Mouse (Mus musculus) liver, embryonic 11.5 days (tissue): ENCODE data around the gene Tbx2. TPM values are rescaled to one million over a fixed set of nuclear protein-coding genes. Genes with fewer than 3 reads are reported as not detected.
A peak's percentile ranks its signal among the peaks of the same experiment; 100 is the strongest.

Experiments
- ATAC-seq: fragments of 200-750 bp; cut with Nextera tagmentation; replicated peaks from 2 replicates; pipeline ENCODE4 v1.8.0; 2017; ENCODE audit warnings: moderate number of reproducible peaks, mild to moderate bottlenecking, moderate TSS enrichment, moderate library complexity; ENCODE audit not compliant: low FRiP score
- DNase-seq: peaks from one replicate; pipeline ENCODE4 v3.0.0-alpha.2; 2017; ENCODE audit warnings: low spot score
- H3K27ac ChIP-seq: fragments of 300-500 bp; sonication (generic); 2 replicates; pipeline ENCODE4 v1.5.1; 2014; ENCODE audit warnings: mild to moderate bottlenecking, low read depth, low read length, control low read depth
- H3K27me3 ChIP-seq: fragments of 300-500 bp; sonication (generic); replicated peaks from 2 replicates; pipeline ENCODE4 v1.6.1; 2014; ENCODE audit warnings: low read length, mixed read lengths; ENCODE audit not compliant: control insufficient read depth, insufficient read depth
- H3K36me3 ChIP-seq: fragments of 300-500 bp; sonication (generic); 2 replicates; pipeline ENCODE4 v1.6.1; 2014; ENCODE audit warnings: mild to moderate bottlenecking, low read length, moderate library complexity, mixed read lengths; ENCODE audit not compliant: control insufficient read depth, insufficient read depth
- H3K4me1 ChIP-seq: fragments of 300-500 bp; sonication (generic); replicated peaks from 2 replicates; pipeline ENCODE4 v1.6.1; 2014; ENCODE audit warnings: low read length, mixed read lengths; ENCODE audit not compliant: control insufficient read depth, insufficient read depth
- H3K4me2 ChIP-seq: fragments of 300-500 bp; sonication (generic); 2 replicates; pipeline ENCODE4 v1.6.1; 2014; ENCODE audit warnings: mild to moderate bottlenecking, control low read depth, moderate library complexity
- H3K4me3 ChIP-seq: fragments of 300-500 bp; sonication (generic); 2 replicates; pipeline ENCODE4 v1.5.1; 2014; ENCODE audit warnings: low read depth, low read length, control low read depth
- H3K9ac ChIP-seq: fragments of 300-500 bp; sonication (generic); 2 replicates; pipeline ENCODE4 v1.6.1; 2014; ENCODE audit warnings: low read depth, low read length, control low read depth
- H3K9me3 ChIP-seq: fragments of 300-500 bp; sonication (generic); 2 replicates; pipeline ENCODE4 v1.6.1; 2016; ENCODE audit warnings: low read length, inconsistent platforms, mixed read lengths; ENCODE audit not compliant: control insufficient read depth
- WGBS: fragments of 180-500 bp; shearing (Covaris S2); extraction: QIAGEN DNeasy Blood & Tissue Kit; methylation state at CpG from one replicate; pipeline ENCODE4 v1.1.7; 2014; 5-methylcytosine and 5-hydroxymethylcytosine counted together
- polyA plus RNA-seq: library from polyadenylated mRNA; unstranded; fragments of >200 nt; fragmentation: Nextera tagmentation; extraction: Ambion mirVana; gene quantifications from 2 replicates; pipeline ENCODE4 v1.2.1, GENCODE M21; 2014

The Tbx2 gene
- polyA plus RNA-seq, 1 experiment from 2014 or later: 3.2 TPM

DNA sequence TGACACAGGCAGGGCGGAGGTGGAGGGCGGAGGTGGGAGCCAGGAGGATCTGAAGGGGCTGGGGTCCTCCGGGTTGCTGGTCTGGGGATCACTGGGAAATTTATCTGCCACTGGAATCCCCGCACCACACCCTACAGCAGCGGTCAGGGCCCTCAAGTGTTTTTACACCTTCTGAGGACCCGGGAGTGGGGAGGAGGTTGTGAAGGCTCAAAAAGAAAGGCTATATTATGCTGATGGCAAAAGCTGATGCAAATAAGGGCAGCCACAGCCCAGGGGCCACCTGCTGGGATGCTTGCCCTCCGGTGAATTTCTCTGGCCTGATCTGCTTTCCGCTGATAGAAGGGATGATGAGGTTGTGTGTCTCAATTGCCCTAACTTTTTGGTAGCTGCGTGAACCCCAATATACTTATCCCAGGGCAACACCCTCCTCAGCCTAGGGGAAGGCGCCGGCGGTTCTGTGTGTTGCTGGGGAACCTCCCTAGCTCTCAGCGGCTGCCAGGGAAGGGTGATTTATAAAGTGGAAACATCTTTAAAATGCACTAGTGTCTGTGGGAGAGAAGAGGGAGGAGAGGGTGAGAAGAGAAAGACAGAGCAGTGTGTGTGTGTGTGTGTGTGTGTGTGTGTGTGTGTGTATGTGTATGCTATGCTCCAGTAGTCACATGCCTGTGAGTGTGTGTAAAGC is 58.8 kb downstream of the Tbx2 start:
- H3K4me2 ChIP-seq: no peak overlapping the region

More for the DNA sequence above, 58.8 kb downstream of the Tbx2 start:
- no peaks in the 10 kb centered on the region for H3K9me3 ChIP-seq
- no peak overlapping the region for H3K27ac ChIP-seq
- no peaks in the 10 kb centered on the region for H3K36me3 ChIP-seq
- 5% methylated on average over 13 of the region's 13 CpGs for WGBS
- peaks cover 13% of the 10 kb centered on the region for H3K4me1 ChIP-seq
- ATAC-seq: no peak
- H3K9ac ChIP-seq: no peak overlapping the region
- no peak for DNase-seq
- peak overlapping the region; percentile 12; the same call in 1 of the 2 replicates for H3K4me3 ChIP-seq
- H3K27me3 ChIP-seq: peaks cover 97% of the 10 kb centered on the region

Other genes starting within 250 kb of the Tbx2 start
- gene Gm11444, start 17.8 kb downstream of the Tbx2 start, polyA plus RNA-seq: not detected in 2 replicates
- 0.79 and 0.86 TPM in 2 replicates for gene Tbx4, start 53.9 kb downstream of the Tbx2 start, polyA plus RNA-seq